Mouse (Mus musculus): ENCODE data around the gene Upf1.

Upf1 gene

DNA sequence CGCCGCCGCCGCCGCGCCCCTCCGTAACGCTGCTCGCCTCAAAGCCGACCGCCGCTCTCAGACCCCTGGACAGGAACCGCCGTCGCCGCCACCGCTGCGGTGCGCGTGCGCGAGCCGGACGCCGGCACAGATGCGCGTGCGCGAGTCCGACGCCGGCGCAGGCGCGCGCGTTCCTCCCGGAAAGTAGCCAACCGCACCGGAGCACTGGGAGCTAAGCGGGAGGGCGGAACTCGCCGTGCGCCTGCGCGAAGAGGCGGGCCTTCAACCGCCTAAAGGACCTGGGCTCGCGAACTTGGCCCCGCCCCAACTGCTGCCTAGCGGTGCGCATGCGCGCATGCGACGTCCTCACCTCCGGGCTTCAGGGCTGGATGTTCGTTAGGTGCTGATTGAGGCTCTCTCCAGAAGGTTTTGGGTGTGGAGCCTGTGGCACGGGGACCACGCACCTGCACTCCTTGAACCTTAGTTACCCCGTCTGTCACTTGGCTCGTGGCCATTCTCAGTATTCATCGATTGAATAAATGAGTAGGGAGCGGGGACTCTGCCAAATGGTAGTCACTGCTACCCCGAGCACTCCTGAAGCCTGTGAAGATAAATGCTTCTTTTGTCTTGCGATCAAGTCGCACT is at the start of gene Upf1:
TSS of gene Upf1 (minus strand) at position 85 of the 624 bp plus-strand sequence.
- peak; percentile 100 for DNase-seq

DNA sequence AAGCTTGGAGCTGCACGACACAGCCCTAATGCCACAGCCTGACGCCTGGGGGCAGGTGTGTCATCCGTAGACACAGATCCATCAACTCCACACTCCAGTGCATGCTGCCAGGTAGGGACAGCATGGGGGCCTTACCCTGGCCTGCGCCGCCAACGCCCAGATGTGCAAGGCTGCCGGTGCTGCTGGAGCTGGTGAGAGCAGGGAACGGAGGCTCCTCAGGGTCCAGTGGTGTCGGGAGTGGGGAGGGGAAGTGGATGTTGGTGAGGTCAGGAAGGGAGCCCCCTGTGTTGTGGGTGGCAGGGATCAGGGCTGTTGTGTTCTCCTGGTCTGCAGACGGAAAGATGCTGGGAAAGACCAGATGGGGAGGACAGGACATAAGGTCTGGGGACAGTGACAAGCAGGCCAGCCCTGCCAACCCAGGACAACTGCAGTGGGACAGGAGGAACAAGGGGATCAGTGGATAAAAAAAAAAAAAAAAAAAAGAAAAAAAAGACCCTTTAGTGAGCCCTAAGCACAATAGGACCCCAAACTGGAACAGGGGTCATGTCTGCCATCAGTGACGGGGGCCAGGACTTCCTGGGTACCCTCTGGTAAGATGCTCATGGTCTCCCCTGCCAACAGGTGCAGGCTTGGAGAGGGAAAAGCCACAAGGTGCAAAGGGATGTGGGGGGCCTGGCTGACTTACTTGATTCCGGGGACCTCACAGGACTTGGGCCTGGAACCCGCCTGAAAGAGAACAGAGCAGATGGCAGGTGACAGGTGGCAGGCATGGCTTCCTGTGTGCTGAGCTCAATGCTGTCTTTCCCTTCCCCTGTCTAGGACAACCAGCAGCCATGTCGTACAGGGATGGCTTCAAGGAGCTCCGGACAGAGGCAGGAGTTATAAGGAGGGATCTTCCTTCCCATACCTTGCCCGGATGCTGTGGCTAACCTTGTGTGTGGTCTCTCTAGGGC is 44.8 kb upstream of the Upf1 start:
- DNase-seq, result no peak

DNA sequence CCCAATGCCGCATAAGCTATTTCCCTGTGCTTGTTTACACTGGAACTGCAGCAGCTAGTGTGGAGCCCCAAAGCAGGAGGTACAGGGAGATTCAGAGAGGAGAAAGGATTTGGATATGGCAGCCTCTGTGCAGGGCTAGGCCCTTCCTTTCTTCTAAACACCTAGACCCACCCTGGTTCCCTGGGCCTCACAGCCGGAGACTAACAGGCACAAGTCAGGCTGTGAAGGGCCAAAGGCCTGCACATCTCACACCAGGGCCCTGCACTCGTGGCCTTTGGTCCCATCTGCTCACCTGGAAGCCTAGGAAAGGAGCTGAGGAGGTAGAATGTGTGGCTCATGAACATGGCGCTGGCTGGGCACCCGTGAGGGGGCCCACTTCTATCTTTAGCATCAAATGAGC is 43.1 kb upstream of the Upf1 start:
- DNase-seq, result no peak

DNA sequence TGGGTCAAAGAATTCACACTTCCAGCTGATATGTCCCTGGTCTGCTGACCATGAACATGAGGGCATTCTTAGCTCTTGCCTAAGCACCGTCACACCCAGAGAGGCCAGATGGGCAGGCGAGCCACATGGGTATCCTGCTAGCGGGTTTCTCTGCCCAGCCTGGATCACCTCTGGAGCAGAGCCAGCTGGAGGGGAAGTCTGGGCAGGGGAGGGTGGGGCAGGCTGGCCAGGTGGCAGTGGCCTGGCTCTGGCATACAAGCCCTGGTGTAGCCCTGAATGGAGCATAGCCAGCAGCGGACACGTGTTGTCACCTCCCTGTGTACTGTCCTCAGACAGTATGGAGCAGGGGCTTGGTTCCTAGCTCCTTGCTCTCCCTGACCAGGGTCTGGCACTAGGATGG is 42.6 kb upstream of the Upf1 start:
- peak; percentile 98 for DNase-seq

DNA sequence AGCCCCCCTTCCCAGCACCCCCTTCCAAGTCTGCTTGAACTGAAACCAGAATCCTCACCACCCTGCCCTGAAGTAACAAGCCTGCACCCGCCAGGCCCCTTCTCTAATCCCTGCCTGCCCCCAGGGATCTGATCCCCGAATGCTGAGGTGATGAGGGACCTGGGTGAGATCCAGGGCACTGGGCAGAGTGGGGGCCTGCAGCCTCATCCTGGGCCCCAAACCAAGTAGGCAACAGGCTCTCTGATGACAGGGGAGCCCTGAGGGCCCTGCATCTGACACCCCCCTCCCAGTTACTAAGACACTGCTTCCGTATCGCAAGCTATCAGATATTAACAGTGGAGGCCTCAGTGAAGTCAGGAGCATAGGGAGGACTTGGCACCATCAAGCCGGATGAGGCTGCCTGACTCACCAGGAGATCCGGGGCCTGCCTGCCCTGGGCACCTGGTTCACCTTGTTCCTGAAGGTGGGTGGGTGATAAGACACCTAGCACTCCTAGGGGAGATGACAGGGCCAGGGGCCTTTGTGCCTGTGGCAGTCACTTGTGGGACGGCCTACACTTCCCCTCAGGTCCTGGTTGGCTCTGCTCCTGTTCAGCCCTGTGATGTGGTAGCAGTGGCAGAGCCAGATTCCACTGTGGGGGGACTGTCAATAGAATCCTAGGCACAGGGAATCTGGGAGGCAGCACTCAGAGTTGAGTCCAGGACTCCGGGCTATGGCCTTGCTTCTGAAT is 41.4 kb upstream of the Upf1 start:
- no peak for DNase-seq

DNA sequence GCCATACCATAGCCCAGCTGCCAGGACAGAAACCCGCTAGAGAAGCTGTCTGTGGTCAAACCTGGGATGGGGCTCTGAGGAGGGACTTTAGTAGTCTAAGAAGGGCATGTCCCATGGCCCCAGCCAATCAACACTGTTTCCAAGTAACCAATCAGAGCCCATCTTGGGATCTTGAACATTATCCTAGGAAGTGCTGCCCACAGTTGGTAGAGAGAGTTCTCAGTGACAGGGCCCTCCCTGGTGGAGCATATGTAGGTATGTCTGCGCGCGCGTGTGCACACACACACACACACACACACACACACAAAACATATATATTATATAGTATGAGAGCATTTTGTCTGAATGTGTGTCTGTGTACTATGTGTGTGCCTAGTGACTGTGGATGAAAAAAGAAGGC is 40.0 kb upstream of the Upf1 start:
- no peak for DNase-seq

DNA sequence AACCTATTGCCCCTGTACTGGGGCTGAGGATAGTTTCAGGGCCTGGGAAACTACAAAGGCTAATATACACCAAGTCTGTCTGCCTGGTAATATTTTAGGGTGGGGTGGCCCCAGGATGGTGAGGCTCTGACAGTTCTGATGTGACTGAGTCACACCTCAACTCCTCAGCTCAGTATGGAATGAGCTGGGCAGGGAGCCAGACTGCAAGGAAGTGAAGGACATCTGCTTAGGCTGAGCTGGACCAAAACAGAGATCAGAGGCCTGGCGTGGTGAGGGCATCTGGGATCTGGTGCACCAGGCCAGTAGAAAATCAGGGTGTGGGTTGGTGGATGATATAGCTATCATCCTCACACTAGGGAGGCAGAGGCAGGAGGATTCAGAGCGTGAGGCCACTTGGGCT is 36.6 kb upstream of the Upf1 start:
- no peak for DNase-seq

DNA sequence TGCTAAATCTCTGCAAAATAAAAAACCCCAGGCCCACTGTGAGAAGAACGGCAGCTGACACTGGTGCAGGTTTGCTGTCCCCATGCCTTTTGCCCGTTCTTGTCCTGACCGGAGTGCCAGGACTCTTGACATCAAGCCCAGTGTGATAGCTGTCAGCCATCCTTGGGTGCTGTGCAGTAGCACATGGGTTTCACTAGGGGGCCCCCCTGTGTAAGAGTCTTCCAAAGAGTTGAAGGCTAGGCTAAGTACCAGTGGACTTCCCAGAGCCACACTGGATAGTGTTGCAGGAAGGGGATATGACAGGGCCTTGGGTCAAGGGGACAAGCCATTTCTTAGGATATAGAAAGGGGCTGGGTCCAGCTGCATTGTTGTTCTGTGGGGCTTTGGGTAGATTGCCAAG is 30.2 kb upstream of the Upf1 start:
- peak; percentile 96 for DNase-seq

DNA sequence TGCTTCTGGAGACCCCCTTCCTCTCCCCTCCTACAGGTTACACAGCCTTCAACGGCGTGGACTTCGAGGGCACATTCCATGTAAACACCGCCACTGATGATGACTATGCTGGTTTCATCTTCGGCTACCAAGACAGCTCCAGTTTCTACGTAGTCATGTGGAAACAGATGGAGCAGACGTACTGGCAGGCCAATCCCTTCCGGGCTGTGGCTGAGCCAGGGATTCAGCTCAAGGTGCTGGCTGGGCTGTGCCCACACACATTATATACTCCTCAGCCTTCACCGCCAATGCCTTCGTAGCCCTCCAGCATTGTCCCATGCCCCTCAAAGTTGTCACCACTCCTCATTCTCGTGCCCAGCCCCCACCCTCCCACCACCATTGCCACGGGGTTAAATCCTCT is 27.0 kb upstream of the Upf1 start:
- DNase-seq, result no peak

DNA sequence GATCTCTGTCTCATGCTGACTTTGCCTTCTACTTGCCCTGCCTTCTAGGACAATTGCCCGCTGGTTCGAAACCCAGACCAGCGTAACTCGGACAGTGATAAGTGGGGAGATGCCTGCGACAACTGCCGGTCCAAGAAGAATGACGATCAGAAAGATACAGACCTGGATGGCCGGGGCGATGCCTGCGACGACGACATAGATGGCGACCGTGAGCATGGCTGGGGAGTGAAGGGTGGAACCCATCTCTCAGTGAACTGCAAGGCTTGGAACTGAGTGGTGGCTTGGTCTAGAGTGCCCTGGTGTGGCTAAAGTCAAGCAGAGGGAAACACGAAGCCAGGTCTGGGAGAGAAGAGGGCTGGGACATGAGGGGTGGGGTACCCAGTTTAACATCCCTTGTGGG is 24.0 kb upstream of the Upf1 start:
- no peak for DNase-seq

DNA sequence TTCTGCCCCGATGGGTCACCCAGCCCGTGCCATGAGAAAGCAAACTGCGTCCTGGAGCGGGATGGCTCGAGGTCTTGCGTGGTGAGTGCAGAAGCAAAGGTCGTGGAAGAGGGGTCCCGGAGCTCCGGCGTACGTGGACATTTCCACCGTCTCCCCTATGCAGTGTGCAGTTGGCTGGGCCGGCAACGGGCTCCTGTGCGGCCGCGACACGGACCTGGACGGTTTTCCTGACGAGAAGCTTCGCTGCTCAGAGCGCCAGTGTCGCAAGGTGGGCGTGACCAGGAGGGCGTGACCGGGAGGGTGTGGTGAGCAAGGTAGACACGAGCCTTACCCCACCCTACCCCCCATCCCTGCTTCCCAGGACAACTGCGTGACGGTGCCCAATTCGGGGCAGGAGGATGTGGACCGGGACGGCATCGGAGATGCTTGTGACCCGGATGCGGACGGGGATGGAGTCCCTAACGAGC is 23.2 kb upstream of the Upf1 start:
- no peak for DNase-seq

DNA sequence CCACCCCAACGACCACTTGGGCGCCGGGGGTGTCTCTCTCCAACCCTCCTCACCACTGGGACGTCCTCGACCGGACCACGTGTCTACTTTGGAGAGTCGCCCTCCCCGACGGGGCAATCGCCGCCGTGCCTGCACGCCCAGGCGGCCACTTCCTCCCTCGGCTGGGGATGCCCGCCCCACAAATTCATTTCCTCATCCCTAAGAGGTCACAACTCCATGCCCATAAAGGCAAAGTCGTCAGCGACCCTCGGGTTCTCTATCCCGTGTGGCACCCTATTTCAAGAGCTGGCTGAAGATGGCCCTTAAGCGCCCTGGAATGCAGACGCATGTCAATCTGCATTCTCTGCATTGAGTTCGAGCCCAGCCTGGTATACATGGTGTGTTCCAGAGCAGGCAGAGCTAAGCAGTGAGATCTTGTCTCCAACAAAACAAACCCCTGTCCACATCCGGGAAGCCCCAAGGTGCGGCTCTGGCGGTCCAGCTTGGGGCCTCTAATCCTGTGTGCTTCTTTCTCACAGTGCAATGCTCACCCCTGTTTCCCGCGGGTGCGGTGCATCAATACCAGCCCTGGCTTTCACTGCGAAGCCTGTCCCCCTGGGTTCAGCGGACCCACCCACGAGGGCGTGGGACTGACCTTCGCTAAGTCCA is 22.3 kb upstream of the Upf1 start:
- no peak for DNase-seq

DNA sequence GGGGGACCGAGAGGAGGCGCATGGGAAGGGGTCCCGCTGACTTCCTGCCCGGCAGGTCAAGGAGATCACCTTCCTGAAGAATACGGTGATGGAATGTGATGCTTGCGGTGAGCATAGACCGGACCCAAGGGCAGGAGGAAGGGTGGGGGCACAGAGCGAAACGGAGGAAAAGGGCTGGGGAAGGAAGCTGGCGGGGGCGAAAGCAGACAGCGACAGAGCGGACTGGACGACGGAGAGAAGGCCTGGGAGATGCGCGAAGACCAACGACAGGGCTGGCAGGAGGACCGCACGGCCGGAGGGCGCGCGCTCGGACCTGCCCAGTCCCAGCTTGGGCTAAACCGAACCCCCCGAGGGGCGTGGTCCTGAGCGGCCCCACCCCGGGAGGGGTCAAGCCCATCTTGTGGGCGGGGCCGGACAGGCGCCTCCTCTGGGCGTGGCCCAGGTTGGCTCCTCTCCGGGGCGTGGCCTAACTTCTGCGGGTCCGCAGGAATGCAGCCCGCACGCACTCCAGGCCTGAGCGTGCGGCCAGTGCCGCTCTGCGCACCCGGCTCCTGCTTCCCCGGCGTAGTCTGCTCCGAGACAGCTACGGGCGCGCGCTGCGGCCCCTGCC is 21.3 kb upstream of the Upf1 start:
- peak; percentile 97 for DNase-seq

DNA sequence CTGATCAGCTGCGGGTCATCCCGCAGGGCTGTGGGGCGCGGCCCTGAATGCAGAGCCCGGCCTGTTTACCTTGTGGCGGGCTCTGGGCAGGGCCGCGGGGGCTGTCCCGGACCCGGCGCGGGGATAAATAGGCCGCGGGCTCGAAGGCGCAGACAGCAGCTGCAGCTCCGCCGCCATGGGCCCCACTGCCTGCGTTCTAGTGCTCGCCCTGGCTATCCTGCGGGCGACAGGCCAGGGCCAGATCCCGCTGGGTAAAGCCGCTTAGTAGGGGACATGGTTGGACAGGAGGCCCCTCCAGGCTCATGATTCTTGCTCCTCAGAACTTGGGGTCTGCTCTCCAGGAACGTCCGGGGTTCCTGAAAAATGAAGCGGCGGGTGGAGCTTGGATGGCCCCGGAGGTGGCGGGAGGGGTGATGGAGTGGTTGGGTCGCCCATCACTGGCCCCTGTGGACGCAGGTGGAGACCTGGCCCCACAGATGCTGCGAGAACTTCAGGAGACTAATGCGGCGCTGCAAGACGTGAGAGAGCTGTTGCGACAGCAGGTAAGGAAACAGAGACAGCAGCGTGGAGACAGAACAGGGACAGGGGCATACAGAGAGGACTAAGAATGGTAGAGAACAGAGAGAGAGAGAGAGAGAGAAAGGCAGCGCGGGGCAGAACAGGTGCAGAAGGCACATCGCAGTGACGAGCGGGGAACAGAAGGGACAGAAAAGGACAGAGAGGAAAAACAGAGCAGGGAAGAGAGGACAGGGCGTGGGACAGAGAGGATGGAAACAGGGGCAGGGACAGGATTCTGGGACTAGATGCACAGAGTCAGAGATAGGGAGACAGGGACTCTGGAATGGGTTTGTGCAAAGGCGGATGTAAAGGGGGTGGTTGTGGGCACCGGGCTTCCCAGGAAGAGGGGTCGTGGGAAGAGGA is 20.6 kb upstream of the Upf1 start, which contains the start of gene Comp:
TSS of gene Comp (plus strand) at position 162 of the 921 bp plus-strand sequence.
- DNase-seq, result no peak

DNA sequence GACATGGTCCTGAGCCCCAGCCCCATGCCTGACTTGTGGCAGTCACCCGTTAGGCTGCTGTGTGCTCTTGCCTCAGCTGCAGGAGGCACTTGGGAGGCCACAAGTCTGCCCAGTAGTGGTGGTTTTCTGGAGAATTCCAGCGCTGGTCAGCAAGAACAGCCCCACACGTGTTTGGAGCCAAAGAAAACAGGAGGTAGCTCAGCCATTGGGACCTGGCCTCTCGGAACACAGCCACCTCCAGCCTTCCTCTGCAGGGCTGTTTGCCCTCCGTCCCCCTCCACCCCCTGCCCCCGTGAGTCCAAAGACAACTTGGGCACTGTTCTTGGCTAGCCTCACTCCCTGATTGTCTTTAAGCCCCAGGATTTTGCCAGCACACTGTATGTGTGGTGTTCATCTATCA is 18.9 kb upstream of the Upf1 start:
- DNase-seq, result peak; percentile 95

DNA sequence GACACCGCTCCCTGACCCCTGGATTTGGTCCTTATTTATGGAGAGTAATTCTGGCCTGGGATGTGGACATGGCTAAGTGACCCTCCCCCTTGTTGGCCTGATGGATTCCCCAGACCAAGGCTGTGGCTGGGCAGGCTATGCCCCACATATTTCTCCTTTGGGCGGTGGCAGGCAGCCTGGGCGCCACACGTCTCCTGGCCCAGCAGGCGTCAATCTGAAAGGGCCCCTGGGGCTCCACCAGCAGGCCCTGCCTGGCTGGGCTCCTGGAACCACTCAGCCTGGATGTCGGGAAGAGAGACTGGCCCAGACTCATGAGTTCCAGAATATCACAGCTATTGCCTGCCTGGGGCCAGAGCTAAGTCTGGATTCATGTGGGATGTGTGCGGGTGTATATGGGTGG is 17.4 kb upstream of the Upf1 start:
- DNase-seq, result peak; percentile 92

DNA sequence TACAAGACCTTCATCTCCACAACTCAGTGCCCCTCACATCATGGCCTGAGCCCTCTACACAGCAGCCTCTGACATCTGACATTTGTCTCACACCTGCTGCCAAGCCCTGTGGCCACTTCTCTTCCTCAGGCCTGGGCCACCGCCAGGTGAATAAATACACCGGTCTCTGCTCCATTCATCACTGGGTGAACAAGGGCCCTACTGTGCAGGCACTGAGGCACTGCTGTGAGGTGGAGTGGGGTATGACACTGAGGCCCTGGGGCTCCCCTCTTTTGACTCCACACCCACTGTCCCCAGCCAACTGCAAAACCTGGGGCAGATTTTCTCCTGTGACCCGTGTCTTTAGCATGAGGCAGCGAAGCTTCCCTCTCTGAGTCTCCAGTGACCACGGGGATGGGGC is 13.5 kb upstream of the Upf1 start:
- no peak for DNase-seq

DNA sequence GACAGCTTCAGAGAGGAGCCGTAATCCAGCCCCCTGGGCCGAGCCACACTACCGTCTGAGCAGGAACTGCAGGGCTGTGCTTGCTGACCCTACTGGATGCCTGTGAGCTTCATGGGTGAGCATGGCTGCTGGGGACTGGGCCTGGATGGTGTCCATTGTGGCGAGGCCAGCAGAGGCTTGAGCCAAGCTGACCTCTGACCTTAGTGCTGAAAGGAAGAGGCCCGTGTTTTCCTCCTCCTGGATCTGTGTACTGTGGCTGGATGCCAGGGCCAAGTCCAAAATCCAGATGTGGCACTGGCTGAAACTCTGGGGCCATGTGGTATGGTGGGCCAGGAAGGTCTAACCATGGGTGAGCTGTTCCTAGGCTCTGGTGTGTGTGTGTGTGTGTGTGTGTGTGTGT is 11.0 kb upstream of the Upf1 start:
- peak; percentile 98 for DNase-seq

DNA sequence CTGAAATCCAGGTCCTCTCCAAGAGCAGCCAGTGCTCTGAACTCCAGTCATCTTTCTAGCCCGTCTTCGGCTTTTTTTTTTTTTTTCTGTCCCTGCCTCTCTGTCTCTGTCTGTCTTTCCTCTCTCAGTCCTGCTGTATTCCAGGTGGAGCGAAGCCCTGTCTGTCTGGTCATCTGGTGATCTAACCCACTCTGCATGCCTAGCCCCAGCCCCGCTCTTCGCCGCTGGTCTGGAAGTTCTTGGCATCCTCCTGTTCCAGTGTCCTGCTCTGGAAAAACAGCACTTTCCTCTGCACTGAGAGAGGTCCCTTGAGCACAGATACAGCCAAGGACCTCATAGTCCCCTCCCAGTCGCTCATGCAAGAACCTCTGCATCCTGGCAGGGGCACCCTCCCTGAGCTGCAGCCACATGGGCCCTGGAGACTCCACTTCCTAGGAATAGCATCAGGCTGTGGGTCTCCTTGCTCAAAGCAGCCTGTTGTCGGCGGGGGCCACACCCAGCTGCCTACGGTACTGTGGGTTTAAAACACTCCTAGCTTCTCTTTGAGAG is 8.5 kb upstream of the Upf1 start:
- DNase-seq, result peak; percentile 90

DNA sequence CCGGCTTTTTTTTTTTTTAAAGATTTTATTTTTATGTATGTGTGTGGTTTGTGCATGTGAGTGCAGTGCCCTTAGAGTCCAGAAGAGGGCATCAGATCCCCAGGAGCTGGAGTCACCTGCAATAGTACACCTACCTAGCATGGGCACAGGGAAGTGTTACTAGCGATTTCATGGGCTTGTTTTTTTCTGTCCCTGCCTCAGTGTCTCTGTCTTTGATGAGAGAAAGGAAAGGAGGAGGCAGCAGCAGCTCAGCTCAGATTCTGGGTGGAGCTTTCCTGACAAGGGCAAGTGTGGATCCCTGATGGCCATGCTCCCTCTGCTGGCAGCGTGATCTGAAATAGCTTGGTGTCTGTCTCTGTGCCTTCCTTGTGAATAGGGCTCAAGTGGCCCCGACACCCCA is 7.7 kb upstream of the Upf1 start:
- no peak for DNase-seq

DNA sequence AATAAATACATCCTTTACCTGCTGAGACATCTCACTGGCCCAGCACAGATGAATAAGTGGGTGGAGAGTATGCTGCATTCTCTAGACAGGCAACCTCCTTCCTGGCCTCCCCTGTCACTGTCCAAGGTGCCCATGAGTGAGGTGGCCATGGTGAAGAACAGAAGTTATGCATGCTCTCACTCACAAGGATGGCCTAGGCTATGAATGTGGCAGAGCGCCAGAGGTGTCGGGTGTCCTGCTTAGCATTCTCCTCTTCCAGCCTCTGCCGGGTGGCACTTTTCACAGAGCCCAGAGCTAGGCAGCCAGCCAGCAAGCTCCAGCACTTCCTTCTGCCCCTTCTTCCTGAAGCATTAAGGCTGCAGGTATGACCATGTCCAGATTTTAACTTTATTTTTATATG is 6.3 kb upstream of the Upf1 start:
- DNase-seq, result peak; percentile 93

Measured in heart, adult 11 months (tissue).